Mouse (Mus musculus): ENCODE data around the gene Colec11. TPM values are rescaled to one million over a fixed set of nuclear protein-coding genes. Genes with fewer than 3 reads are reported as not detected.

Colec11 gene
- polyA plus RNA-seq, 1 experiment from 2014 or later, result 0.93 TPM

DNA sequence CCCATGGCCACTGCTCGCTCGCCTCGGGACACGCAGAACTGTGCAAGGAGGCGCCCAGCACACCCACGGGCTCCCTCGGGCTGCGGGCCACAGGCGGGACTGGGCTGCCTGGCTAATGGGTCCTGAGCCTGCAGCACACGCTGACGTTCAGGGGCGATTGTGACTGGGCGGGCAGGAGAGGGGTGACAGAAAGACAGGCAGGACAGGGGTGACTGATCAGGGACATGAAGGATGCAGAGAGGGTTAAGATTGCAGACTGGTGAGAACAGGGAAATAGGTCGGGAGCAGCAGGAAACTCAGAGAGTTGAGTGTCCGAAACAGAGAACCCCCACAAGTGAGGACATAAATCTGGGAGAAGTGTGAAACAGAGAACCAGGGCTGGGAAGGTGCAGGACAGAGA, 70.9 kb downstream of the Colec11 start, which contains the start of gene Dcdc2c:
TSS of gene Dcdc2c (minus strand) at position 101 of the 400 bp plus-strand sequence.
- WGBS, result 79% methylated on average over 15 of the region's 15 CpGs
- Histone ChIP-seq H3K9ac (no peak within 1 kb of the TSS), H3K27ac (replicated peaks) (peak within 1 kb of the TSS; percentile 54; the same call in 1 of the 2 replicates), H3K27me3 (no peaks in the 10 kb centered on the region), H3K4me1 (replicated peaks) (peaks cover 9% of the 10 kb centered on the region), H3K9me3 (no peaks in the 10 kb centered on the region), H3K4me2 (0 out of 2 replicates have a peak within 1 kb of the TSS, but pooled peaks have one; percentile 7), H3K4me3 (no peak within 1 kb of the TSS), H3K36me3 (no peaks in the 10 kb centered on the region)
- no peak for ATAC-seq (ENCODE audit: low read depth)

DNA sequence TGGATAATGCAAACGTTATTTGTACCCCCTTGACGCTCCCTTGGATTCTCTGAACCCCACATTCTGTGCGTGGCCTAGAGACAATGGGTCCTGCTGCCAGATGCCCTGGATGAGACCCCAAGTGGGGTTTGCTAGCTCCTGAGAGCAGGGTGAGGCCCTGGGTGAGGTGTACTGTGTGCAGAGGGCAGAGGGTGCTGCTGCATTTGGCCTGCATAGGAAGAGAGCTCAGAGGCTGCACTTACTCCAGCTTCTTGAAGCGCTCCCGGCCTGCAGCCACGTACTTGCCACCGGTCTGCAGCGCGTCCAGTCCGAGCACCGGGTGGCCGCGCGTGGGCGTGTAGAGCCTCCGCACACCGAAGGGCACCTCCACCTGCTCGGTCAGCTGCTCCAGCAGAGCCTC, 71.4 kb downstream of the Colec11 start:
- H3K4me2 ChIP-seq, result 0 out of 2 replicates have a peak overlapping the region, but pooled peaks have one; percentile 7
- 57% methylated on average over 18 of the region's 18 CpGs for WGBS
- H3K27me3 ChIP-seq, result no peaks in the 10 kb centered on the region
- peaks cover 9% of the 10 kb centered on the region for H3K4me1 ChIP-seq (replicated peaks)
- peak overlapping the region; percentile 54; the same call in 1 of the 2 replicates for H3K27ac ChIP-seq (replicated peaks)
- 0 out of 2 replicates have a peak, but pooled peaks have one; percentile 15 for ATAC-seq (ENCODE audit: low read depth)
- H3K9ac ChIP-seq, result no peak overlapping the region
- H3K36me3 ChIP-seq, result no peaks in the 10 kb centered on the region
- no peak overlapping the region for H3K4me3 ChIP-seq
- H3K9me3 ChIP-seq, result no peaks in the 10 kb centered on the region

- peaks cover 9% of the 10 kb centered on the region for H3K4me1 ChIP-seq (replicated peaks)
- WGBS, result 64% methylated on average over 4 of the region's 4 CpGs
- H3K4me3 ChIP-seq, result no peak overlapping the region
- no peak overlapping the region for H3K27ac ChIP-seq (replicated peaks)
- no peak overlapping the region for H3K4me2 ChIP-seq
- no peaks in the 10 kb centered on the region for H3K27me3 ChIP-seq
- H3K36me3 ChIP-seq, result no peaks in the 10 kb centered on the region
- ATAC-seq (ENCODE audit: low read depth), result no peak
- H3K9ac ChIP-seq, result no peak overlapping the region
- H3K9me3 ChIP-seq, result no peaks in the 10 kb centered on the region
Measured at GRCm38 (mm10) chr12:28548887-28549286, 74.3 kb downstream of the Colec11 start.

Other genes starting within 250 kb of the Colec11 start
- 0.11 TPM in 1 of 2 replicates, not detected in the other for gene Dcdc2c, start 71.0 kb downstream of the Colec11 start, polyA plus RNA-seq (2015; fragmentation: Nextera tagmentation; extraction: Ambion mirVana)
- 0.18 and 0.19 TPM in 2 replicates for gene Allc, start 40.9 kb downstream of the Colec11 start, polyA plus RNA-seq (2015; fragmentation: Nextera tagmentation; extraction: Ambion mirVana)
- gene Rps7, start 12.6 kb upstream of the Colec11 start, polyA plus RNA-seq (2015; fragmentation: Nextera tagmentation; extraction: Ambion mirVana), result 517 and 523 TPM in 2 replicates
- 23.9 and 25.8 TPM in 2 replicates for gene Rnaseh1, start 26.2 kb upstream of the Colec11 start, polyA plus RNA-seq (2015; fragmentation: Nextera tagmentation; extraction: Ambion mirVana)
- gene Adi1, start 51.9 kb upstream of the Colec11 start, polyA plus RNA-seq (2015; fragmentation: Nextera tagmentation; extraction: Ambion mirVana), result 29.6 and 30.5 TPM in 2 replicates
- 36.5 and 40.5 TPM in 2 replicates for gene Trappc12, start 127.1 kb upstream of the Colec11 start, polyA plus RNA-seq (2015; fragmentation: Nextera tagmentation; extraction: Ambion mirVana)
- gene Eipr1, start 128.4 kb upstream of the Colec11 start, polyA plus RNA-seq (2015; fragmentation: Nextera tagmentation; extraction: Ambion mirVana), result 59.9 and 69.6 TPM in 2 replicates

Measured in neural tube, embryonic 13.5 days (tissue).